In the genomic region with DNA sequence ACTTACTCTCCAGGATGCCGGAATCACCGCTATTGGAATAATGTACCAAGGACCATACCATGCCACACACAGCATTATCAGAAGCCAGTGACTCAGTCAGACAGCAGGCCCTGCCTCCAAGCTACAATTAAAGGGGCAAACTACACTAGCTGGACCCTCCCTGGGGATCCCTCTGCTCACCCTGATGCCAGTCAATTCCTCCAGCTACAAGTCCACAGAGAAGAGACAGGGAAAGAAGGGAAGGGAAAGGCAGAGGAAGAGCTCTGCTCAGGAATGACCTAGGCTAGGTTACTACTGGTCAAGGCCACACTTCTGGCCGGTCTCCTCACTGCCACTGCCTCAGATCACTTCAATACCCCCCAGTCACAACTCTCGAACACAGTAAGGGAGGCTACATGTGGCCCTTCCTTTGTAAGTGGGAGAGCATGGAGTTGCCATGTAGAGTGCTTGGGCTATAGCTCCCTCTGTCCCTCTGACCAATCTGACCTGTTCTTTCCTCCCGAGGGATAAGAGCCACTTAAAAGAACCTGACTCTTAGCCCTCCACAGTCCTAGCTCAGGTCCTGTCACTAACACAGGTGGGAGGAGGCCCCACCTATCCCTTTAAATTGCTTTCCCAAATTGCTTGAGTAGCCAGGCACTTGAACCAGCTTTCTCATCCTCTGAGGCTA, we compare ENCODE assay signal across 8 mouse cellular contexts. TPM values are rescaled to one million over a fixed set of nuclear protein-coding genes. Genes with fewer than 3 reads are reported as not detected.
DNase-seq lines count a peak whose midpoint lies in the region; ATAC-seq and TF ChIP-seq lines count a peak whose summit lies in the region.
"Had no signal": no experiment of that assay in that cellular context is flagged by ENCODE, and none has a peak within 500 bp of the region (broad histone marks: within the 10 kb centered on the region; RNA-seq: fewer than 3 reads in every experiment).

No protein-coding gene starts in this region.

- H3K36me3 ChIP-seq in embryonic facial prominence, embryonic 15.5 days = peaks cover 32% of the 10 kb centered on the region
- H3K36me3 ChIP-seq in hindbrain, embryonic 14.5 days (replicated peaks; ENCODE audit: control insufficient read depth, insufficient read depth) = peaks cover 63% of the 10 kb centered on the region
- peaks cover 20% of the 10 kb centered on the region for H3K36me3 ChIP-seq in midbrain, postnatal 0 days (ENCODE audit: insufficient read depth, low read length)

- H3K27ac ChIP-seq in layer of hippocampus, adult 2 months = peak overlapping the region; percentile 99
- H3K27ac ChIP-seq in embryonic facial prominence, embryonic 15.5 days (replicated peaks) = 0 out of 2 replicates have a peak overlapping the region, but pooled peaks have one; percentile 25
- no peak overlapping the region for H3K27ac ChIP-seq in hindbrain, embryonic 14.5 days
- H3K27ac ChIP-seq in midbrain, postnatal 0 days (ENCODE audit: low read depth, low read length) = no peak overlapping the region

- no peak for ATAC-seq in embryonic facial prominence, embryonic 15.5 days (ENCODE audit: insufficient number of reproducible peaks, low FRiP score, low TSS enrichment, low read depth)
- ATAC-seq in hindbrain, embryonic 14.5 days (ENCODE audit: low FRiP score) = no peak
- no peak for ATAC-seq in midbrain, postnatal 0 days (ENCODE audit: low FRiP score)

- H3K4me1 ChIP-seq in embryonic facial prominence, embryonic 15.5 days = peaks cover 71% of the 10 kb centered on the region
- peaks cover 56% of the 10 kb centered on the region for H3K4me1 ChIP-seq in hindbrain, embryonic 14.5 days (replicated peaks; ENCODE audit: control insufficient read depth, insufficient read depth, low read length)
- H3K4me1 ChIP-seq in midbrain, postnatal 0 days (ENCODE audit: insufficient read depth, low read length) = peaks cover 29% of the 10 kb centered on the region

- no peaks in the 10 kb centered on the region for H3K9me3 ChIP-seq in embryonic facial prominence, embryonic 15.5 days (replicated peaks)
- no peaks in the 10 kb centered on the region for H3K9me3 ChIP-seq in hindbrain, embryonic 14.5 days (ENCODE audit: control insufficient read depth, low read length)
- H3K9me3 ChIP-seq in midbrain, postnatal 0 days (ENCODE audit: low read length) = no peaks in the 10 kb centered on the region

- peak overlapping the region; percentile 91 for H3K4me3 ChIP-seq in layer of hippocampus, adult 2 months
- peak overlapping the region; percentile 12; the same call in 1 of the 2 replicates for H3K4me3 ChIP-seq in embryonic facial prominence, embryonic 15.5 days (replicated peaks)
- no peak overlapping the region for H3K4me3 ChIP-seq in hindbrain, embryonic 14.5 days (replicated peaks; ENCODE audit: low read length)
- H3K4me3 ChIP-seq in midbrain, postnatal 0 days (ENCODE audit: low read depth, low read length) = 0 out of 2 replicates have a peak overlapping the region, but pooled peaks have one; percentile 12

- peak overlapping the region; percentile 70 for H3K4me2 ChIP-seq in embryonic facial prominence, embryonic 15.5 days (replicated peaks)
- peak overlapping the region; percentile 64 for H3K4me2 ChIP-seq in hindbrain, embryonic 14.5 days (replicated peaks)
- H3K4me2 ChIP-seq in midbrain, postnatal 0 days (ENCODE audit: low read depth, low read length, poor library complexity, severe bottlenecking) = peak overlapping the region; percentile 69

- 80% methylated on average over 5 of the region's 5 CpGs for WGBS in embryonic facial prominence, embryonic 15.5 days
- WGBS in hindbrain, embryonic 14.5 days = 91% methylated on average over 5 of the region's 5 CpGs
- 79% methylated on average over 5 of the region's 5 CpGs for WGBS in midbrain, postnatal 0 days

- no peak for TF ChIP-seq CTCF in layer of hippocampus, adult 2 months (conservative IDR thresholded peaks at IDR 0.05)
- TF ChIP-seq CTCF in midbrain, postnatal 0 days (IDR thresholded peaks at IDR 0.05) = no peak

- no peaks in the 10 kb centered on the region for H3K27me3 ChIP-seq in embryonic facial prominence, embryonic 15.5 days
- H3K27me3 ChIP-seq in hindbrain, embryonic 14.5 days (ENCODE audit: control insufficient read depth, insufficient read depth, low read length) = no peaks in the 10 kb centered on the region
- H3K27me3 ChIP-seq in midbrain, postnatal 0 days (ENCODE audit: insufficient read depth, low read length) = no peaks in the 10 kb centered on the region

- H3K9ac ChIP-seq in embryonic facial prominence, embryonic 15.5 days = no peak overlapping the region
- H3K9ac ChIP-seq in hindbrain, embryonic 14.5 days = peak overlapping the region; percentile 88
- peak overlapping the region; percentile 29; the same call in 1 of the 2 replicates for H3K9ac ChIP-seq in midbrain, postnatal 0 days (replicated peaks; ENCODE audit: low read length, poor library complexity, severe bottlenecking)

- no peak for DNase-seq in layer of hippocampus, adult 2 months (ENCODE audit: low spot score in 2 of 2)
- no peak for DNase-seq in layer of hippocampus, postnatal 10 days (ENCODE audit: low spot score in 2 of 2)
- no peak for DNase-seq in hindbrain, embryonic 14.5 days (ENCODE audit: low spot score)
- DNase-seq in midbrain, postnatal 0 days (ENCODE audit: low spot score) = no peak
- DNase-seq in urinary bladder, postnatal 36 days (ENCODE audit: low spot score in 2 of 2) = no peak
- DNase-seq in spleen, adult 12 weeks (ENCODE audit: low spot score) = no peak
- DNase-seq: lung, postnatal 10 days had no signal

RNA-seq across cellular contexts. Expression of gene Egln2, which starts 3.7 kb away (rescaled TPM):
- 100 to 1,000 TPM in 1 of 2 experiments, 10 to 100 TPM in 1; 97.4 to 103 TPM for total RNA-seq in layer of hippocampus, adult 2 months (2021)
- 10 to 100 TPM; 85.9 to 88.9 TPM for total RNA-seq in layer of hippocampus, postnatal 10 days (2021)
- polyA plus RNA-seq in embryonic facial prominence, embryonic 15.5 days (2015; fragmentation: Nextera tagmentation; extraction: Ambion mirVana) = 83.0 and 86.7 TPM in 2 replicates
- polyA plus RNA-seq in hindbrain, embryonic 14.5 days (2014; fragmentation: Nextera tagmentation; extraction: Ambion mirVana) = 55.3 and 55.7 TPM in 2 replicates
- total RNA-seq in midbrain, postnatal 0 days (2014; rRNA removed) = 104 and 116 TPM in 2 replicates
- 80.7 and 85.6 TPM in 2 replicates for polyA plus RNA-seq in midbrain, postnatal 0 days (2015; fragmentation: Nextera tagmentation; extraction: Ambion mirVana)

RNA-seq across cellular contexts. Expression of gene Cyp2t4, which starts 9.4 kb away (rescaled TPM):
- total RNA-seq in layer of hippocampus, adult 2 months (2021) = not detected
- total RNA-seq in layer of hippocampus, postnatal 10 days (2021) = not detected
- polyA plus RNA-seq in embryonic facial prominence, embryonic 15.5 days (2015; fragmentation: Nextera tagmentation; extraction: Ambion mirVana) = 2.1 and 4.7 TPM in 2 replicates
- 0.17 and 0.19 TPM in 2 replicates for polyA plus RNA-seq in hindbrain, embryonic 14.5 days (2014; fragmentation: Nextera tagmentation; extraction: Ambion mirVana)
- not detected in 2 replicates for total RNA-seq in midbrain, postnatal 0 days (2014; rRNA removed)
- 0.29 and 0.30 TPM in 2 replicates for polyA plus RNA-seq in midbrain, postnatal 0 days (2015; fragmentation: Nextera tagmentation; extraction: Ambion mirVana)

RNA-seq across cellular contexts. Expression of gene Rab4b, which starts 15.8 kb away (rescaled TPM):
- 10 to 100 TPM; 97.4 to 98.8 TPM for total RNA-seq in layer of hippocampus, adult 2 months (2021)
- total RNA-seq in layer of hippocampus, postnatal 10 days (2021) = 10 to 100 TPM; 76.6 to 84.2 TPM
- 72.4 and 73.1 TPM in 2 replicates for polyA plus RNA-seq in embryonic facial prominence, embryonic 15.5 days (2015; fragmentation: Nextera tagmentation; extraction: Ambion mirVana)
- polyA plus RNA-seq in hindbrain, embryonic 14.5 days (2014; fragmentation: Nextera tagmentation; extraction: Ambion mirVana) = 91.3 and 102 TPM in 2 replicates
- total RNA-seq in midbrain, postnatal 0 days (2014; rRNA removed) = 60.5 and 65.6 TPM in 2 replicates
- 138 and 142 TPM in 2 replicates for polyA plus RNA-seq in midbrain, postnatal 0 days (2015; fragmentation: Nextera tagmentation; extraction: Ambion mirVana)

RNA-seq across cellular contexts. Expression of gene Gm21983, which starts 18.0 kb away (rescaled TPM):
- total RNA-seq in layer of hippocampus, adult 2 months (2021) = not detected
- total RNA-seq in layer of hippocampus, postnatal 10 days (2021) = under 1 TPM in 1 of 2 experiments, not detected in 1; 0.75 TPM
- polyA plus RNA-seq in embryonic facial prominence, embryonic 15.5 days (2015; fragmentation: Nextera tagmentation; extraction: Ambion mirVana) = 1.9 TPM in 1 of 2 replicates, not detected in the other
- not detected in 2 replicates for polyA plus RNA-seq in hindbrain, embryonic 14.5 days (2014; fragmentation: Nextera tagmentation; extraction: Ambion mirVana)
- 2.0 TPM in 1 of 2 replicates, not detected in the other for total RNA-seq in midbrain, postnatal 0 days (2014; rRNA removed)
- not detected in 2 replicates for polyA plus RNA-seq in midbrain, postnatal 0 days (2015; fragmentation: Nextera tagmentation; extraction: Ambion mirVana)

RNA-seq across cellular contexts. Expression of gene Mia, which starts 18.0 kb away (rescaled TPM):
- 1 to 10 TPM; 2.2 to 2.7 TPM for total RNA-seq in layer of hippocampus, adult 2 months (2021)
- 10 to 100 TPM; 10.9 to 13.9 TPM for total RNA-seq in layer of hippocampus, postnatal 10 days (2021)
- 37.4 and 53.5 TPM in 2 replicates for polyA plus RNA-seq in embryonic facial prominence, embryonic 15.5 days (2015; fragmentation: Nextera tagmentation; extraction: Ambion mirVana)
- polyA plus RNA-seq in hindbrain, embryonic 14.5 days (2014; fragmentation: Nextera tagmentation; extraction: Ambion mirVana) = 24.6 and 28.5 TPM in 2 replicates
- total RNA-seq in midbrain, postnatal 0 days (2014; rRNA removed) = 4.3 and 20.6 TPM in 2 replicates
- 17.6 and 20.4 TPM in 2 replicates for polyA plus RNA-seq in midbrain, postnatal 0 days (2015; fragmentation: Nextera tagmentation; extraction: Ambion mirVana)

Comparison
In these comparisons a context has a peak if more than half of its experiments do, and no peak if none do; other contexts are left out.
1. H3K27ac ChIP-seq: peak in layer of hippocampus, adult 2 months (single experiment) and embryonic facial prominence, embryonic 15.5 days (single experiment); none in hindbrain, embryonic 14.5 days (single experiment) and midbrain, postnatal 0 days (single experiment).
2. Peak in every context shown above with its lines, with median percentiles within 50 percentile points of each other: H3K4me2 ChIP-seq.